Mouse (Mus musculus): ENCODE results near the gene Ccl7. TPM values are rescaled to one million over a fixed set of nuclear protein-coding genes. Genes with fewer than 3 reads are reported as not detected.

The Ccl7 gene
- total and polyA plus RNA-seq, 3 experiments, result 0.68 to 1.7 (median 1.4) TPM

- Histone ChIP-seq H3K27me3 (ENCODE audit: control insufficient read depth, insufficient read depth, low read length) (no peaks in the 10 kb centered on the region), H3K4me1 (ENCODE audit: control insufficient read depth, insufficient read depth, low read length) (no peaks in the 10 kb centered on the region), H3K4me3 (no peak overlapping the region), H3K36me3 (ENCODE audit: control insufficient read depth, insufficient read depth, low read length) (no peaks in the 10 kb centered on the region), H3K27ac (no peak overlapping the region), H3K79me2 (replicated peaks; ENCODE audit: control insufficient read depth, insufficient read depth, low read length) (no peaks in the 10 kb centered on the region), H3K9ac (ENCODE audit: low read depth, low read length) (no peak overlapping the region)
- intact Hi-C loops (cut with DNase I), result no loop called here
- 82% methylated on average over 3 of the region's 3 CpGs for WGBS
- no peak for DNase-seq
- TF ChIP-seq POLR2A (IDR thresholded peaks at IDR 0.05; ENCODE audit: insufficient read depth, low read depth, low read length), result no peak
These were observed 28.2 kb downstream of the Ccl7 start for GRCm38 (mm10) chr11:82073686-82074085.

GRCm38 (mm10) chr11:82077031-82077430 lies 31.5 kb downstream of the Ccl7 start:
- no peak for DNase-seq
- no peaks in the 10 kb centered on the region for H3K36me3 ChIP-seq (ENCODE audit: control insufficient read depth, insufficient read depth, low read length)
- no peak overlapping the region for H3K4me3 ChIP-seq
- 66% methylated on average over 3 of the region's 3 CpGs for WGBS
- H3K9ac ChIP-seq (ENCODE audit: low read depth, low read length), result no peak overlapping the region
- no peaks in the 10 kb centered on the region for H3K27me3 ChIP-seq (ENCODE audit: control insufficient read depth, insufficient read depth, low read length)
- no peak overlapping the region for H3K27ac ChIP-seq
- no peak for TF ChIP-seq POLR2A (IDR thresholded peaks at IDR 0.05; ENCODE audit: insufficient read depth, low read depth, low read length)
- TF ChIP-seq CTCF (IDR thresholded peaks at IDR 0.05), result no peak
- no peak for TF ChIP-seq EP300 (IDR thresholded peaks at IDR 0.05; ENCODE audit: insufficient read depth, low read depth, low read length)
- H3K79me2 ChIP-seq (replicated peaks; ENCODE audit: control insufficient read depth, insufficient read depth, low read length), result no peaks in the 10 kb centered on the region
- intact Hi-C loops (cut with DNase I), result no loop called here
- no peaks in the 10 kb centered on the region for H3K4me1 ChIP-seq (ENCODE audit: control insufficient read depth, insufficient read depth, low read length)

GRCm38 (mm10) chr11:82078136-82078730 lies 32.7 kb downstream of the Ccl7 start:
- Histone ChIP-seq H3K79me2 (replicated peaks; ENCODE audit: control insufficient read depth, insufficient read depth, low read length) (no peaks in the 10 kb centered on the region), H3K4me1 (ENCODE audit: control insufficient read depth, insufficient read depth, low read length) (no peaks in the 10 kb centered on the region), H3K27ac (no peak overlapping the region), H3K36me3 (ENCODE audit: control insufficient read depth, insufficient read depth, low read length) (no peaks in the 10 kb centered on the region), H3K4me3 (no peak overlapping the region), H3K9ac (ENCODE audit: low read depth, low read length) (no peak overlapping the region), H3K27me3 (ENCODE audit: control insufficient read depth, insufficient read depth, low read length) (no peaks in the 10 kb centered on the region)
- no peak for DNase-seq
- TF ChIP-seq EP300 (IDR thresholded peaks at IDR 0.05; ENCODE audit: insufficient read depth, low read depth, low read length) (no peak), POLR2A (IDR thresholded peaks at IDR 0.05; ENCODE audit: insufficient read depth, low read depth, low read length) (no peak), CTCF (IDR thresholded peaks at IDR 0.05) (no peak)
- intact Hi-C loops (cut with DNase I), result no loop called here

GRCm38 (mm10) chr11:82080865-82081264 lies 35.4 kb downstream of the Ccl7 start:
- no peak for TF ChIP-seq EP300 (IDR thresholded peaks at IDR 0.05; ENCODE audit: insufficient read depth, low read depth, low read length)
- TF ChIP-seq CTCF (IDR thresholded peaks at IDR 0.05), result no peak
- no peak for TF ChIP-seq POLR2A (IDR thresholded peaks at IDR 0.05; ENCODE audit: insufficient read depth, low read depth, low read length)
- Histone ChIP-seq H3K27ac (no peak overlapping the region), H3K4me1 (ENCODE audit: control insufficient read depth, insufficient read depth, low read length) (no peaks in the 10 kb centered on the region), H3K4me3 (no peak overlapping the region), H3K36me3 (ENCODE audit: control insufficient read depth, insufficient read depth, low read length) (no peaks in the 10 kb centered on the region), H3K9ac (ENCODE audit: low read depth, low read length) (no peak overlapping the region), H3K27me3 (ENCODE audit: control insufficient read depth, insufficient read depth, low read length) (no peaks in the 10 kb centered on the region), H3K79me2 (replicated peaks; ENCODE audit: control insufficient read depth, insufficient read depth, low read length) (no peaks in the 10 kb centered on the region)
- no peak for DNase-seq
- intact Hi-C loops (cut with DNase I), result no loop called here
- WGBS, result 39% methylated on average over 3 of the region's 3 CpGs

GRCm38 (mm10) chr11:82084360-82084759 lies 38.8 kb downstream of the Ccl7 start:
- no peak overlapping the region for H3K4me3 ChIP-seq
- no peak for TF ChIP-seq CTCF (IDR thresholded peaks at IDR 0.05)
- TF ChIP-seq EP300 (IDR thresholded peaks at IDR 0.05; ENCODE audit: insufficient read depth, low read depth, low read length), result no peak
- no peak for TF ChIP-seq POLR2A (IDR thresholded peaks at IDR 0.05; ENCODE audit: insufficient read depth, low read depth, low read length)
- no peak for DNase-seq
- no peaks in the 10 kb centered on the region for H3K27me3 ChIP-seq (ENCODE audit: control insufficient read depth, insufficient read depth, low read length)
- H3K79me2 ChIP-seq (replicated peaks; ENCODE audit: control insufficient read depth, insufficient read depth, low read length), result no peaks in the 10 kb centered on the region
- WGBS, result 88% methylated on average over 3 of the region's 3 CpGs
- H3K4me1 ChIP-seq (ENCODE audit: control insufficient read depth, insufficient read depth, low read length), result no peaks in the 10 kb centered on the region
- H3K9ac ChIP-seq (ENCODE audit: low read depth, low read length), result no peak overlapping the region
- intact Hi-C loops (cut with DNase I), result no loop called here
- no peaks in the 10 kb centered on the region for H3K36me3 ChIP-seq (ENCODE audit: control insufficient read depth, insufficient read depth, low read length)
- H3K27ac ChIP-seq, result no peak overlapping the region

Other genes with a start within 250 kb of the Ccl7 start
- under 1 TPM; 0.08 to 0.11 TPM for gene 5530401A14Rik, start 185.0 kb upstream of the Ccl7 start, total RNA-seq (2021)
- gene 5530401A14Rik, start 185.0 kb upstream of the Ccl7 start, polyA plus RNA-seq (2012; rRNA removed), result not detected in 2 replicates
- not detected for gene Asic2, start 77.3 kb upstream of the Ccl7 start, total RNA-seq (2021)
- gene Asic2, start 77.3 kb upstream of the Ccl7 start, polyA plus RNA-seq (2012; rRNA removed), result 0.06 TPM in 1 of 2 replicates, not detected in the other
- 1 to 10 TPM; 1.1 to 1.6 TPM for gene Ccl2, start 10.1 kb upstream of the Ccl7 start, total RNA-seq (2021)
- 4.6 and 5.5 TPM in 2 replicates for gene Ccl2, start 10.1 kb upstream of the Ccl7 start, polyA plus RNA-seq (2012; rRNA removed)
- gene Gm17268, start 7.2 kb upstream of the Ccl7 start, total RNA-seq (2021), result not detected
- not detected in 2 replicates for gene Gm17268, start 7.2 kb upstream of the Ccl7 start, polyA plus RNA-seq (2012; rRNA removed)
- gene Ccl11, start 12.1 kb downstream of the Ccl7 start, total RNA-seq (2021), result 1 to 10 TPM; 1.7 to 3.6 TPM
- gene Ccl11, start 12.1 kb downstream of the Ccl7 start, polyA plus RNA-seq (2012; rRNA removed), result 3.1 and 5.9 TPM in 2 replicates
- gene Ccl12, start 56.1 kb downstream of the Ccl7 start, total RNA-seq (2021), result 1 to 10 TPM in 1 of 2 experiments, not detected in 1; 1.9 TPM
- 1.7 and 1.8 TPM in 2 replicates for gene Ccl12, start 56.1 kb downstream of the Ccl7 start, polyA plus RNA-seq (2012; rRNA removed)
- gene Ccl8, start 69.5 kb downstream of the Ccl7 start, total RNA-seq (2021), result 1 to 10 TPM in 1 of 2 experiments, under 1 TPM in 1; 0.82 to 1.3 TPM
- 1.6 and 1.9 TPM in 2 replicates for gene Ccl8, start 69.5 kb downstream of the Ccl7 start, polyA plus RNA-seq (2012; rRNA removed)